Mouse (Mus musculus) heart, postnatal 14 days (tissue): ENCODE results near the gene Anapc2. TPM values are rescaled to one million over a fixed set of nuclear protein-coding genes. Genes with fewer than 3 reads are reported as not detected.
"Not testable (repeated sequence)": the region's sequence is repeated elsewhere in the genome, so short reads cannot be mapped to it uniquely, and the experiment has no call there.

Source experiments
- DNase-seq, 2 experiments: peaks; one replicate each; pipeline ENCODE4 v3.0.0; 2021 to 2022
- intact Hi-C: fragments of 180-260 bp; cut with DNase I; formaldehyde crosslinking; loops from one replicate; pipeline ENCODE4 v1.15.1; 2025
- total RNA-seq, 2 experiments: library from RNA; stranded (reverse); gene quantifications; 2 replicates each; pipeline ENCODE4 v1.2.3; 2021

Anapc2 gene
- total RNA-seq, 2 experiments from 2014 or later, result 44.0 to 44.1 TPM

DNA sequence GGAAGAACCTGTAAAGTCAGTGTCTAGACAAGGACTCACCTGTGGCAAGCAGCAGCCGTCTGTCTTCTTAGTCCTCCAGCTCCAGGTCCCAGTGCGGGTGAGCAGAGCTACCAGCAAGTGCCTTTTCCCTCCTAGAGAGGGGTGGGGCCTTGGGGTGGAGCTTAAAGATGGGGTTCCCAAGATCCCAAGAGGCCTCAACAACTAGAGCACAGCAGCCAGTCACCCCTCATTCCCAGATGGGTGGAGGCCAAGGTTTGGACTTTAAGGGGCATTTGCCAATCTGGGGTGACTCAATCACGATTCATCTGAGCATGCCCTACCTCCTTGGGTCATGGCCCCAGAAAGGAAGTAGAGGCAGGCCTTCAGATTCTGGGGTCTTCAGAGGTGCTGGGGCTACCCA lies 32.5 kb upstream of the Anapc2 start:
- no peak for DNase-seq
- intact Hi-C loops, result no loop called here

GRCm38 (mm10) chr2:25240310-25240709 lies 32.0 kb upstream of the Anapc2 start:
- intact Hi-C loops, result no loop called here
- no peak for DNase-seq

DNA sequence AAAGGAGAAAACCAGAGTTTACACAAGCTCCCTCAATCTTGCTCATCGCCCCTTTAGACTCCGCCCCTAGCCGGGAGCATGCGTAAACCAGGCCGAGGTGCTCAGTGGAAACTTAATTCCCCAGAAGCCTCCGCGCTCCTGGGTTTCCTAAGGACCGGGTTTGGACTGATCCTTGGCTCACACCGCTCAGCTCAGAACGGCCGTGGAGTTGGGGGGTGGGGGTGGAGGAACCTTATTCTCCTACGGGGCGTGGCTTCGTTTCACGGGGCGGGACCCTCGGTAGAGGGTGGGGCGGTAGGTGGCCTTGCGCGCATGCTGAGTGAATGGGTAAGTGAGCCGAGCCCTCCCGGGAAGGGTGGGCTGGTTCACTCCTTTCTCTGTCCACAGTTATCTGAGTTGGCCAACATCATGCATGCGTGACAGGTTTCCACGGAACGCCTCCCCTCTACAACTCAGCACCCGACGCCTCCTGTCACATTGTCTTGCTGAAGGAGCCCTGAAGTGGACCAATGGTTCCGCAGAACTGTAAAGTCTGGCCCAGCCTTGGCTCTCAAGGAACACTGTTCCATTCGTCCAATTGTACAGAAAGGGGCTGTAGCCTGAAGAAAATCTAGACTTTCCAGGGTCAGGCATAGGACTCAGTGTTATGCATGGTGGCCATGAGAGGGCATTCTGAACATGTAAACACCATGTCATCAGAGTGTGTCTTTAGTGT lies 31.4 kb upstream of the Anapc2 start:
- intact Hi-C loops, result no loop called here
- DNase-seq, result peak; percentile 43 to 66

DNA sequence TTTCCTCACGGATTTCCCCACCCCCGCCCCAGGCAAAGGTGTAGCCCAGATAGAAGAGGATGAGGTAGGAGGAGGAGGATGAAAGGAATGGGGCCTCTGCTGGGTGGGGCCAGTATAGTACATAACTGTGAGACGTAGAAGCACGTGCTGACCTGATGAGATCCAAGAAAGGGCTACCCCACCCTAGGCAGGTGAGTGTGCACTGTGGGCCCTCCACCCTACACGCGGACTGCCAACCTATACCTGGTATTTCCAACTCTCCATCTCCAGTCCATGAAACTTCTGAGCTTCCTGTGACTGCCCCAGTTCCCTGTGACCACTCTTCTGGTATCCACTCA lies 30.9 kb upstream of the Anapc2 start:
- intact Hi-C loops, result no loop called here
- no peak for DNase-seq

- intact Hi-C loops, result no loop called here
- no peak for DNase-seq
Measured at GRCm38 (mm10) chr2:25242101-25242506, 30.2 kb upstream of the Anapc2 start, which contains the start of the genes Rnf208 and Cysrt1. TSS of gene Rnf208 (plus strand) at chr2:25242255. TSS of gene Cysrt1 (minus strand) at chr2:25242452.

GRCm38 (mm10) chr2:25243342-25243741 lies 28.9 kb upstream of the Anapc2 start:
- no peak for DNase-seq
- intact Hi-C loops, result no loop called here

GRCm38 (mm10) chr2:25244144-25244543 lies 28.1 kb upstream of the Anapc2 start:
- DNase-seq, result no peak
- intact Hi-C loops, result no loop called here

DNA sequence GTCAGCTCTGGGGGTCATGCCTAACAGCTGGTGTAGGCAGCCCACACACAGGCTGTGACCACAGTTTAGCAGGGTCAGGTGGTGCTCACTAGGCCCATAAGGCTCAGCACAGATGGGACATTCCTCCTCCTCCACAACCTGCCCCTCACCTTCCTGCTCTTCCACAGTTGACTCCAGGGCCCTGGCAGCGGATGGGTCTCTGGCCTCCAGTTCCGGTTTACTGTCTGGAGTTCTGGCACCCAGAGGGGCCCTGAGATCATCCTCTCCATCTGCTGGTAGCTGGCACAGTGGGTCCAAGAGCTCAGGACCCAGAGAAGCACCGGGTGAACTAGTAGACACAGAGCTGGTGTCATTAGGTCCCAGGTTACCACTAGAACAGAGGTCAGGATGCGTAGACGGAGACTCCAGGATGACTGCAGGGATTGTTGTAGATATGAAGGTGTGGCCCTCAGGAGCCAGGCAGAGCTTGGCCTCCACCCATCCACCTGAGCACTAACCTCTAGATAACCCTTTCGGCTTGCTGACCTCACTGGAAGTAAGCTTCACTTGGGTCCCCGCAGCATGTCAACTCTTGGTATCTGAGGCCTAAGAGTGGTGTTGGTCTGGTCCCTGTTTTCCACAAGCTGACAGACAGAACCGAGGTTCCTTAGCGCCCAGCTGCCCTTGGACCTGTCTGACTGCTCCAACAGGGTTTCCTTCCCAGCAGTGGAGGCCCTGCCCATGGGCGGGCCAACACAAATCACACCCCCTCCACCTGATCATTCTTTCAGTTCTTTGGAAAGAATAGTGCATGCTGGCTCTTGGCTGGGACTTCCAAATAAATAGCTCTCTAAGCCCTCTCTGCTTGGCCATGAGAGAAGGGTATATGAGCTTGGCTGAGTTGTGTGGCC lies 25.9 kb upstream of the Anapc2 start, which contains the start of gene AL732309.1:
AL732309.1 (minus strand) TSS at position 681 of the 890 bp plus-strand sequence.
- DNase-seq, result no peak
- intact Hi-C loops, result no loop called here

GRCm38 (mm10) chr2:25252331-25252730 lies 19.9 kb upstream of the Anapc2 start:
- DNase-seq, result no peak
- intact Hi-C loops, result loop anchor here (2.0 to 5.0 kb wide), 2 partner anchors 24 to 155 kb away; partner anchors contain the start of gene Noxa1

DNA sequence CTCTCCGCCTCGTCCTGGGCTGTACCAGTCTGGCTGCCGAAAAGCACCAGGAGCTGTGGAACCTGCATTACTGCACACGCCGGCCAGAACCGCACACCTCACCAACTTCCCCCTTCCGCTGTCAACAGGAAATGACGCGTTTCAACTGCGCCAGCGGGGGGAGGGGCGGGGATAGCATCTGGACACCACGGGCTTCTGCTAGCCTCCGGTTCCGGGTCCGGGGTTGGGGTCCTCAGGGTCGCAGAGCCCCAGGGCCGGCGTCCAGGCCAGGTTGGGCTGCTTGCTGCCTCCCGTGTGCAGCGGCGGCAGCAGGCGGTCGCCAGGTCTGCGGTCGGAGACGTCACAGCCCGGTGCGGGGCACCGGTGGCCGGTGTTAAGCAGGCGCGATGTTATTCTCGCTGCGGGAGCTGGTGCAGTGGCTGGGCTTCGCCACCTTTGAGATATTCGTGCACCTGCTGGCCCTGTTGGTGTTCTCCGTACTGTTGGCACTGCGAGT lies 16.9 kb upstream of the Anapc2 start, which contains the start of gene Tmem203:
Tmem203 (plus strand) TSS at position 156 of the 496 bp plus-strand sequence.
- intact Hi-C loops, result loop anchor here (2.0 kb wide), 1 partner anchor 61 kb away; no protein-coding TSS in a partner anchor
- peak; percentile 85 to 89 for DNase-seq

- DNase-seq, result peak; percentile 44 to 64
- intact Hi-C loops, result not testable (repeated sequence)
Measured at GRCm38 (mm10) chr2:25256443-25257109, 15.7 kb upstream of the Anapc2 start.

GRCm38 (mm10) chr2:25257250-25257649 lies 15.0 kb upstream of the Anapc2 start:
- DNase-seq, intact Hi-C loops: not testable (repeated sequence)

GRCm38 (mm10) chr2:25258887-25259286 lies 13.4 kb upstream of the Anapc2 start:
- DNase-seq, result no peak
- intact Hi-C loops, result no loop called here

- intact Hi-C loops, result no loop called here
- DNase-seq, result no peak
Measured at GRCm38 (mm10) chr2:25261870-25262269, 10.4 kb upstream of the Anapc2 start.

GRCm38 (mm10) chr2:25262291-25262767 lies 9.9 kb upstream of the Anapc2 start, which contains the start of gene Tprn:
TSS of gene Tprn (plus strand) at chr2:25262618.
- intact Hi-C loops, result no loop called here
- peak; percentile 92 to 93 for DNase-seq

GRCm38 (mm10) chr2:25262795-25263622 lies 9.3 kb upstream of the Anapc2 start:
- intact Hi-C loops, result no loop called here
- peak; percentile 33 to 46 for DNase-seq

- no peak for DNase-seq
- intact Hi-C loops, result no loop called here
Measured at GRCm38 (mm10) chr2:25263623-25264285, 8.5 kb upstream of the Anapc2 start.

DNA sequence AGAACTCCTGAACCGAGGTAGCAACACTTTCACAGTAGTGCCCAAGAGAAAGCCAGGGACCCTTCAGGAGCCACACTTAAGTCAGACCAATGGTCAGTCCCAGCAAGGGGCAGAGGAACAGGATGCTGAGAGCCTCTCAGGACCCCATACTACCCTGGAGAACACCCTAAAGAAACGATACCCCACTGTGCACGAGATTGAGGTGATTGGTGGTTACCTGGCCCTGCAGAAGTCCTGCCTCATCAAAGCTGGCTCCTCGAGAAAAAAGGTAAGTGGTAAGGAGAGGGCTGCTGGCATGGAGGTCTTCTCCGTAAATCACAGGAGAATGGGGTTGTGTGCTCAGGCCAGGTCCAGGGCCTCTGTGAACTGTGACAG lies 8.0 kb upstream of the Anapc2 start:
- intact Hi-C loops, result no loop called here
- no peak for DNase-seq

- no peak for DNase-seq
- intact Hi-C loops, result no loop called here
Measured at GRCm38 (mm10) chr2:25264851-25265250, 7.4 kb upstream of the Anapc2 start.
